Mouse (Mus musculus) G1E (cell line): Measurements from ENCODE around the gene Dock4.

Source experiments
- CTCF ChIP-seq: IDR thresholded peaks from 2 replicates; pipeline ENCODE4 v1.5.1; 2012; ENCODE audit warnings: low read depth, low read length, inconsistent platforms, mixed read lengths
- GATA1 ChIP-seq: IDR thresholded peaks from 2 replicates; pipeline ENCODE4 v1.6.1; 2012; ENCODE audit warnings: borderline replicate concordance, low read length, inconsistent platforms, mixed read lengths

DNA sequence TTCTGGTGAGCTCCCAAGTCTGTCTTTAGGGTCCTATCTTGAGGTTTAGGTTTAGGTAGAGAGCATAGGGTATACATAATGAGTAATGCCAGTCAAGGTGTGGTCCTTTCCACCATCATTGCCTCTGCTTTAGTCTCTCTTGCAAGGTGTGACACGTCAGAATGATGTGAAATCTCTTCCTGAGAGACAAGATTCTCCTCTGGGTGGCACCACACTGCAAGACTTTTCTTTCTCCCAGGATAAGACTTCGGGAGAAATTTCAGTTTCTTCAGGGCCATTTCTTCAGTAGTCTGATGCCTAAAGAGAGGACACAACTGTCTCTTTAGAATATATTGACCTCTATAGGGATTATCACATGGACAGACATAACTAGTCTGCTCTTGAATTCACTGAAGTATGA lies 282.6 kb downstream of the Dock4 start:
- TF ChIP-seq CTCF: no peak
- no peak for TF ChIP-seq GATA1
